Mouse (Mus musculus) gastrocnemius, adult 8-10 months (tissue): ENCODE data around the gene Gls2. TPM values are rescaled to one million over a fixed set of nuclear protein-coding genes. Genes with fewer than 3 reads are reported as not detected.
"Not testable (repeated sequence)": the region's sequence is repeated elsewhere in the genome, so short reads cannot be mapped to it uniquely, and the experiment has no call there.

Source experiments
- DNase-seq, 2 experiments: peaks; one replicate each; pipeline ENCODE4 v3.0.0; 2022; ENCODE audit warnings: low spot score in 2 of 2
- total RNA-seq, 4 experiments: library from RNA; stranded (reverse); gene quantifications; 2 replicates each; pipeline ENCODE4 v1.2.4; 2022

Gene Gls2
- total RNA-seq, 4 experiments from 2014 or later = 0.36 to 0.97 (median 0.58) TPM

DNA sequence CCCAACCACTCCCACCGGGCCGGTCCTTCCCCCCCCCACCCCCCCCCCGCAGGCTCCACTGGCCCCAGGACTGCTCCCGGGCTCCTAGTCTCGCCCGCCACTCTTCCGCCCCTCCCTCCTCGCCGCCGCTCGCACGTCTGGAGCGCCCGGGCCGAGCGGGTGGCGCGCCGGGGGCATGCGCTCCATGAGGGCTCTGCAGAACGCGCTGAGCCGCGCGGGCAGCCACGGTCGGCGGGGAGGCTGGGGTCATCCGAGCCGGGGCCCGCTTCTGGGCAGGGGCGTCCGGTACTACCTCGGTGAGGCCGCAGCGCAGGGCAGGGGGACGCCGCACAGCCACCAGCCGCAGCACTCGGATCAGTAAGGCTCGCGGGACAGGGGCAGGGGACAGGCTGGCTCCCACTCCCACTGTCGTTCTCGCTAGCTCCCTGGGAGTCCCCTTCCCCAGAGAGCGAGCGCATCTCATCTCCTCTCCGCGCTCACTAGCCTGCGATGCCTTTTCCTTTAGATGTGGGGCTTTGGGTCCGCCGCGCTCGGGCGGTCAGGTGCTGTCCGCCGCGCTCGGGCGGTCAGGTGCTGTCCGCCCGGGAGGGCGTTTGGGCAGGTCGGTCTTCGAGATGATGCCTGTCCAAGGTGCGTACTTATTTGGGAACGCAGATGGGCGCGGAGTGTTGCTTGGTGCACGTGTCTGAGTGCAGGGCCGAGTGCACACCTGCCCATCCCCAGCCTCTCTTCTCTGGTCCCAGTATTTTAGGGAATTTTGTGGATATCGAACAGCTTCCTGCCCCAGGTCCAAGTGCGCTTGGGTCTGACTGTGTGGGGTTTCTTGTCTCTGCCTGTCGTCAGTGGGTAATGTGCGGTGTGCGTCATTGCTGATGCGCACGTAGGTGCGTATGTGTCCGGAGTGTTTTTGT is 549 bp downstream of the Gls2 start:
- DNase-seq = no peak

GRCm38 (mm10) chr10:128201856-128202255 is 7.6 kb downstream of the Gls2 start:
- DNase-seq = no peak

GRCm38 (mm10) chr10:128204941-128205340 is 10.7 kb downstream of the Gls2 start:
- DNase-seq = no peak

DNA sequence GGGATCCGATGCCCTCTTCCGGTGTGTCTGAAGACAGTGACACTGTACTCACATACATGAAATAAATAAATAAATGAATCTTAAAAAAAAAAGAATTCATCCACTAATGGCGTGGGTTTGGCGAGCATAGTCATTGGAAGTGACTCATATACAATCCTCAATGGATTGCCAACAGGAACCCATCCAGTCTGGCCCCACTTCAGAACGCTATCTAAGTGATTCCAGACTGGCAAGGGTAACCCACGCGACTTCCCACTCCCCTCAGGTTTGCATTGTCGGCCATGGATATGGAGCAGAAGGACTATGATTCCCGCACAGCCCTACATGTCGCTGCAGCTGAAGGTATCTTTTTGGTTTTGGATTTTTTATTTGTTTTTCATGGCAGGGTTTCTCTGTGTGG is 14.1 kb downstream of the Gls2 start:
- no peak for DNase-seq

DNA sequence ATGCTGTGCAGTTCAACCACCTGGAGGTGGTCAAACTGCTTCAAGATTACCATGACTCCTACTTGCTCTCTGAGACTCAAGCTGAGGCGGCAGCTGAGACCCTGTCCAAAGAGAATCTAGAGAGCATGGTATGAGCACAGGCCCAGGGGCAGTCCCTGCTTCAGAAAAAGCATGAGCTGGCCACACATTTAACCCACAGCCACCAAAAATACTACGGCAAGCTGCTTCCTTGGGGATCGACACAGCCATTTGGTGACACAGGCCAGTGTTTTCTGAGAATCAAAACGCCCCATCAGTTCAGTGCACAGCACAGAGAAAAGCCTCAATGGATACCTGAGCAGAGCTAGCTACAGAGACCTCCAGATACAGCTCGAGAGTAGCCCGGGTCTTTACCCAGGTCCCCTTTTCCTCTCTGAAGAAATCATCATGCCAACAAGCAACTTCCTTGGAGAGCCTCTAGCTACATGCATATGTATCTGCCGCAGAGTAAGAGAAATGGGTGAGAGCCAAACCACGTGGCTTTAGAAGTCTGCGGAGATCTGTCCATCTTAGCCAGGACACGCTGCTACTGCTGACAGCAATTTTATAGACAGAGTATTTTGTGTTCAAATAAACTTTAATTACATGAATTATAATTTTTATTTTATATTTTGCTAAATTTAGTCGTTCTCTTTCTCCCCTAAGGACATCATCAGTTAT is 15.2 kb downstream of the Gls2 start:
- DNase-seq = no peak

GRCm38 (mm10) chr10:128210131-128210530 is 15.9 kb downstream of the Gls2 start:
- no peak for DNase-seq

DNA sequence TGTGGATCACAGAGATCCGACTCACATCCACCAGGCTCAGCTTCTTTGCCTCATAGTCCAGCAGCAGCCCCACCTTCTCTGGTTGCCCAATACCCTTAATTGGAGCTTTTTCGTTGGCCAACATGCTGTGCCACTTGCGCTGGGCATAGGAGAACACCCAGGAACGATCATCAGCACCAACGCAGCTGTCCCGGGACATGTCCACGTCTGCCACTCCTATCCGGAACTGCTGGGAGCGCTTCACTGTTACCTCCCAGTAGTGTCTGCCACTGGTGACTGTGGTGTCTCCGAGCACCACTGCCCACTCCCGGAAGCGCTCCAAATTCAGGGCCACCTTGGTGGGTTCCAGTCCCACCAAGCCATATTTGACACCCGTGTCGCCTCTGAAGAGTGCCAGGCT is 16.7 kb downstream of the Gls2 start:
- no peak for DNase-seq

DNA sequence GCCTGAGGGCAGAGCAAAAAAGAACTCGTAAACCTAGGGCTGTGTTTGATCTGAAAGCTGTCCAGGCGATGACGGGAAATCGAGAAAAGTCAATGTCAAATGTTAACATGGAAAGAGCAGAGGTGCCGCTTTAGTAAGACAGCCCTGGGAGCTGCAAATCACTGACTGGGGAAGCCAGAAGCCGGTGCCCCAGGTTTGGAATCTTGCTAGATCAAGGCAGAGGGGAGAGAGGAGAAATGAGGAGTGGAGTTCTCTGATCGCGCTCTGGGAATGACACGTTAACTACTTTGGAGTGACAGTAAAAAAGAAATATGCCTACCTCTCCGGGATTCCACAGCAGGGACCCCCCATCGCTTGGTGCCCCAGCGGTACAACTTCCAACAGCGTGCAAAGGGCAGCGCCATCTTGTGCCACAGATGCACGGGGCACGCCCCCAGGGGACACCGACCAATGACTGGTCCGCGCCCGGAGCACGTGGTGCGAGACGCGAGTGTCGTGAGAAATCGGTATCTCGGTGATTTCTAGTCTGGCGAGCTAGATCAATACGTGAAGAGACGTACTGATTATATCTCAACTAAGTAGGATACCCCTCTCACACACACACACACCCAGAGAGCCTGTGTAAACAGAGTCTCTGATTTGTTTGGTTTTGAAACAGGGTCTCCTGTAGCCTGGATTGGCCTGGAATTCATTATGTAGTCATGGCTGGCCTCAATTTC is 17.3 kb downstream of the Gls2 start, which contains the start of gene Spryd4:
Gene Spryd4, minus strand, starts transcription at position 418 of the 719 bp plus-strand sequence.
- DNase-seq = peak; percentile 85

DNA sequence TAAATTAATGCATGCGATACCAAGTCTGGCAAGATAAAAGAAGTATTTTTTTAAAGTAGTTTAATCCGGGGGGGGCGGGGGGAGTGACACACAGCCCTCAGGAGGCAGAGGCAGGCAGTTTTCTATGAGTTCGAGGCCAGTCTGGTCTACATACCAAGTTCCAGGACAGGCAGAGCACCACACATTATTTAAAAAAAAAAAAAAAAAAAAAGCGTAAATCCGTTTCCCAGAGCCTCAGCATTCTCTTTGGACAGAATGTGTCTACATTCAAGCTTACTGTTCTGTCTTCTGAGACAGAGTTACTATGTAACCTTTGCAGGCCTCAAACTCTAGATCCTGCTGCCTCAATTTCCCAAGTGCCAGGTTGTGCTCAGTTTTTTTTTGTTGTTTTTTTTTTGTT is 17.9 kb downstream of the Gls2 start:
- DNase-seq = no peak

- peak in 1 of 2 experiments; percentile 35 for DNase-seq
Observed at GRCm38 (mm10) chr10:128212871-128213323, 18.6 kb downstream of the Gls2 start.

DNA sequence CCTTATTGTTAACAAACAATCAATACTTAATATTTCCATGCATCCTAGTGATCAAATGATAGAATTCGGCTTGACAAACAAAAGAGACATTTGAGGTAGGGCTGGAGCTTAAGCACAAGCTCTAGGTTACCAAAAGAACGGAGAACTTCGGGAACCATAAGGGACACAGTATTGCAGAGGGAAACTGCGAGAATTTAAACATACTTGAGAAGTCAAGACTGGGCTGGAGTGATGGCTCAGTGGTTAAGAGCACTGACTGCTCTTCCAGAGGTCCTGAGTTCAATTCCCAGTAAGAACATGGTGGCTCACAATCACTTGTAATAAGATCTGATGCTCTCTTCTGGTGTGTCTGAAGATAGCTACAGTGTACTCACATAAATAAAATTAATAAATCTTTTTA is 19.9 kb downstream of the Gls2 start:
- DNase-seq = not testable (repeated sequence)

GRCm38 (mm10) chr10:128214981-128215380 is 20.7 kb downstream of the Gls2 start:
- no peak for DNase-seq

DNA sequence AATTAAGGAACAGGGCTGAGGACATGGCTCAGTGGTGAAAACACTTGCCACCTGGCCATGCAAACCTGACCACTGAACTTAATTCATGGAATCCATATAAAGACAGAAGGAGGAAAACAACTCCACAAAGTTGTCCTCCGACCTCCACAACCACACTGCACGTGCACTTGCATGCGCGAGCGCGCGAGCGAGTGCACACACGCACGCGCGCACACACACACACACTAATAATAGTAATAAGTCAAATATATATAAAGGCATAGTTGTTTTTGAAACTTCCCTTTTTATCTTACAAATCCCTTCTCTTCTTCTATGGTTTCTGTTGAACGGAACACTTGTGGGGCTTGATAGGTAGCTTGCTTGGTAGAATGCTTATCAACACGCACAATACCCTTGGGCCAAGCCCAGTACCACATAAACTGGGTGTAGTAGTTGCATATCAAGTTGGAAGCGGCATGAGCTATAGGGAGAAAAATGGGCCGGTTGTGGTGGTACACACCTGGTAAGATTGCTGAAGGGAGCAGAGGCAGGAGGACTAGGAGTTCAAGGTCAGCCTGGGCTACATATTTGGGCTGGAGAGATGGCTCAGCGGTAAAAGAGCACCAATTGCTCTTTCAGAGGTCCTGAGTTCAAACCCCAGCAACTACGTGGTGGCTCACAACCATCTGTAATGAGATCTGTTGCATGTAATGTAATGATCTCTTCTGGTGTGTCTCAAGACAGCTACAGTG is 24.3 kb downstream of the Gls2 start:
- DNase-seq = no peak

DNA sequence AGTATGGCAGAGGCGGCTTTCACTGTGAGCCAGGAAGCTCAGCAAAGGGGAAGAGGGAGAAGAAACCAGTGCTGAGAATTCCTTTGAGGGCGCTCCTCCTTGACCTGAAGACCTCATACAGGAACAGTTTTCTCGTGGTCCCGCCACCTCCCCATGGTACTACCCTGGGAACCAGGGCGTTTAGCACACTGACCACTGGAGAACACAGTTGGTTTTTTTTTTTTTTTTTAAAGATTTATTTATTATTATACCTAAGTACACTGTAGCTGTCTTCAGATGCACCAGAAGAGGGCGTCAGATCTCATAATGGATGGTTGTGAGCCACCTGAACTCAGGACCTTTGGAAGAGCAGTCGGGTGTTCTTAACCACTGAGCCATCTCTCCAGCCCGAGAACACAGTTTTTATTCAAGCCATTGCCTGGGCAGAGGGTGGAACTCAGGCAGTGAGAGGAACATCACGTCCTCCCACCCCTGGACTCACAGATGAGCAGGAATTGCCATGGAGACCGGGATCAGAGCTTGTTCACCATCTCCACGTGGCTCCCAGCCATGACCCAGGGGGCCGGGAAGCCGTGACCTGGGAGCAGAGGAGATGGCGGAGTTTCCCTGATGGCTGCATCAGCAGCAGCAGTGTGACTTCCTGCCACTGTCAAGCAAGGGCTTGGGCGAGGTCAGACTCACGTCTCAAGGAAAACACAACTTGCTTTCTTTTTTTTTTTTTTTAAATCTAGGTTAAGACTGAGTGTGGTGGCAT is 27.5 kb downstream of the Gls2 start:
- no peak for DNase-seq

DNA sequence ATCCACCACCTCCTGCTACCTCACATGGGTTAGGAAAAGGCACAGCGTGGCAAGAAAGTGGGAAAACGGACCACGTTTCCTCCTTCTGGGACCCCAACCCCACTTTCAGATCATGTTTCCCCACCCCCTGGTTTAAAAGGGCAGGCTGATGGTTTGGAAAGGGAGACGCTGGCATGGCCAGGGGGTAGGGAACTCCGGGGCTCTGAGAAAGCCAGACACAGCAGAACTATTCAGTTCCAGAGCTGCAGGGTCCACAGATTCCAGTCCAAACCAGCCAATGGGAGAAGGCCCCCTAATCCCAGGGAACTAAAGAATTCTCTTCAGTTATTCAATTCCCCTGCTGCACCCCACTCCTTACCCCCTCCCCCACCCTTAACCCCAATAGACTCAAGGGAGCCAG is 30.8 kb downstream of the Gls2 start:
- no peak for DNase-seq

- no peak for DNase-seq
Observed at GRCm38 (mm10) chr10:128225538-128225937, 31.3 kb downstream of the Gls2 start, which contains the start of gene Mip. Gene Mip (plus strand): TSS chr10:128225838.

DNA sequence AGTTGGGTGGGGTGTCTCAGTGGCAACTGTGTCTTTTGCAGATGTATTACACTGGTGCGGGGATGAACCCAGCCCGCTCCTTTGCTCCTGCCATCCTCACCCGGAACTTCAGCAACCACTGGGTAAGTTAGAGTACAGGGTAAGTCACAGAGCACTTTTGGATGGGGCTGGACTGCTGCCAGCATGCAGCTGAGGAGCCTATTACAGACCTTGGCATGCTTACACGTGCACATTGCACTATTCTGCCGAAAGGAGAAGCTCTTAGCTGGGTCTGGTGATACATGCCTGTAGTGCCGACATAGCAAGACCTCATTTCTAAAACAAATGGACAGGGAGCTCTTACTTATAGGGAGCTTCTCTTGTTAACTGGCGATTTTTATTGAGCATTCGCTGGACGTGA is 33.3 kb downstream of the Gls2 start:
- DNase-seq = no peak

DNA sequence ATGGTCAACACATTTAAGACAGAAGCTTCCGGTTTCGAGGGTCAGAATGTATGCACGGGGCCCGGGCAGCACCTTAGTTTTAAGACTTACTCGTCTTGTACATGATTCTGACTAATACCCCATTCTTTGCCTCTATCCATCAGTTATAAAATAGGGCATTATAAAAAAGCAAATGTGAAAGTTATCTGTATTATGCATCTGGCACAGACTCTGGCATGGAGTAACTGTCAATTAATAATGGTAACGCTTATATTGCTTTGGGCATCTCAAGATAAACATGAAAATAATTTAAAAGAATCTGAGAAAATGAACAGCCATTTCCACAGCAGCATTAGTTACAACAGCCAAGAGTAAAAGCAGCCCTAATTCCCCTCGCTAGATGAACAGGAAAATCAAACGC is 33.8 kb downstream of the Gls2 start:
- DNase-seq = no peak

- DNase-seq = no peak
Observed at GRCm38 (mm10) chr10:128230582-128230981, 36.3 kb downstream of the Gls2 start.

- DNase-seq = no peak
Observed at GRCm38 (mm10) chr10:128231146-128231545, 36.9 kb downstream of the Gls2 start.
